Mouse (Mus musculus): ENCODE results near the gene Mical3.

GRCm38 (mm10) chr6:121156030-121156429 lies 25.2 kb upstream of the Mical3 start:
- no peak for TF ChIP-seq CTCF (IDR thresholded peaks at IDR 0.05; ENCODE audit: borderline replicate concordance, extremely low read depth, insufficient read depth, insufficient read length)
- no peak for TF ChIP-seq POLR2A (IDR thresholded peaks at IDR 0.05; ENCODE audit: borderline replicate concordance, extremely low read depth, insufficient read depth, insufficient read length, poor library complexity, severe bottlenecking)

Measured in brain, embryonic 14.5 days (tissue).